Mouse (Mus musculus): ENCODE data around the gene Mtch1.
"Not testable (repeated sequence)": the region's sequence is repeated elsewhere in the genome, so short reads cannot be mapped to it uniquely, and the experiment has no call there.

Mtch1 gene

GRCm38 (mm10) chr17:29361982-29362691 is 14.4 kb upstream of the Mtch1 start:
- no peak for DNase-seq (ENCODE audit: low spot score in 2 of 2)

GRCm38 (mm10) chr17:29360761-29361221 is 13.1 kb upstream of the Mtch1 start, which contains the start of gene Fgd2:
Gene Fgd2 (plus strand): TSS chr17:29360914.
- no peak for DNase-seq (ENCODE audit: low spot score in 2 of 2)

DNA sequence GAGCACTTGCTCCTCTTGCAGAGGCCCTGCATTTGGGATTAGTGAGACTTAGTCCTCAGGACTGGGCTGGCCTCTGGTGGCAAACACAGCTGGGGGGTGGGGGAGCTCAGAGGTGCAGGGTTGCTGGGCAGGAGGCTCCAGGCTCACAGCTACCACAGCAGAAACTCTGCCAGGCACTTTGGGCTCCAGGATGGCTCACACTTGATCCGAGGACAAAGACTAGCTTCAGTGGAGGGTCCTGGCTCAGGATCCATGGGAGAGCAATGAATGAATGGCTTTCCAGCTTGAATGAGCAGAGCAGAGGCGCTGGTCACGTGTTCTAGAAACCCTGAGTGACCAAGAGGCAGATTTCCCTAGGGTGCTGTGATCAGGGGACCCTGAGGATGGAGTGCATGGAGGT is 11.2 kb upstream of the Mtch1 start:
- no peak for DNase-seq (ENCODE audit: low spot score in 2 of 2)

- DNase-seq (ENCODE audit: low spot score in 2 of 2) = no peak
Observed at GRCm38 (mm10) chr17:29356882-29357281, 9.1 kb upstream of the Mtch1 start.

DNA sequence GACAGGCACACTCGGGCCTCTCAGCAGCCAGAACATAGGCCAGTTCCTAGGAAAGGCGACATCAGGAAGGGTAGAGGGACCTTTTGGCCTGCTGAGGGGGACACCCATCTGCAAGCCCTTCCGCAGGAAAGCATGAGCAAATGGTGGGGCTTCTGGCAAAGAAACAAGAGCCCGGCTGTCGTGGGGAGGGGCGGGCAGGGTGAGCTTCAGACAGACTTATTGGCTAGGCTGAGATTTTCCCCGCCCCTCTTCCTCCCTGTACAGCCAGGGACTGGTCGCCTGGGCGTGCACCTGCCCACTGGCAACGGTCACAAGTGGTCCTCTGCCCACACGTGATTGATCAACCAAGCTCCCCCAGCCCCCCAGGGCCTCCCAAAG is 8.7 kb upstream of the Mtch1 start:
- DNase-seq (ENCODE audit: low spot score in 2 of 2) = peak; percentile 59 to 77

DNA sequence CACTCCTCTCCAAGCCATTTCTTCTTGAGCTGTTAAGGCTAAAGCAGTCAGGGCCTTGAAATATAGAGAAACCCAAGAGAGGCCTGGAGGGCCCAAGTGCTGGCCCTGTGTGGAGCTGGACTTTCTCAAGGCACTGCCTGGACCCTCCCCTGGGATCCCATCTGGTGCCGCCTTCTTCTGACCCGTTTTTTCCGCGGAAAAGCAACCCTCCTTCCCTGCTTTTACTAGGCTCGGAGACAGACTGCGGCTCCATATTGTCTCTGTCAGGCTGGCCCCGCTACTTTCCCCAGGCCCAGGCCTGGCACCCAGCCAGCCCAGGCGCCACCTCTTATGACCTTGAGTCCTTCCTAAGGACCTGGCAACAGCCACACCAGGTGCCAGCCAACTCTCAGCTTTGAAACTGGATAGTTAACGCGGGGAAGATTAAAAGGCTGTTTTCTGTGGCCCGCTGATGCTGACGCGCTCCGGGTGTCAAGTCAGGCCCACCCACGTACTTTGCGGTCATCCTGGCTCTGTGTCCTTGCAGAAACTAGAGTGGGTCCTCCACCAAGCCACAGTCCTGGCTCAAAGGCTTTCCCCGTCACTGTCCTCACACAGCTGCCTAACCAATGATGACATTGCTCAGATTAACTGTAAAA is 8.2 kb upstream of the Mtch1 start:
- DNase-seq (ENCODE audit: low spot score in 2 of 2) = peak in 1 of 2 experiments; percentile 56

DNA sequence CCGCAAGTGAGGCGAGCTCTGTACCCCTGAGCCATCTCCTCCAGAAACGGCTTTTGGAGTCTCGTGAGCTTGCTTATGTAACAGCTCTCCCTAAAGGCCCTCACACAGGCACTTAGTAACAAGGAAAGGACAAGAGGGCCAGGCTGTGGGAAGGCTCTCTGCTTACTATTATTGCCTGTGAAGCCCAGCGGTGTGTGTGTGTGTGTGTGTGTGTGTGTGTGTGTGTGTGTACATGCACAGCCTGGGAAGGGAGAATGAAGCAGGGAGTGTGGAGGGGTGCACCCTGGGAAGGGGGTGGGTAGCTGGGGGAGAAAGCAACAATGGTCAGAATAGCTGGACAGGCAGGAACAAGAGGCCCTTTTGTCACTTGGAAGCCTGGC is 7.7 kb upstream of the Mtch1 start:
- no peak for DNase-seq (ENCODE audit: low spot score in 2 of 2)

GRCm38 (mm10) chr17:29351056-29351455 is 3.3 kb upstream of the Mtch1 start:
- not testable (repeated sequence) for DNase-seq (ENCODE audit: low spot score in 2 of 2)

DNA sequence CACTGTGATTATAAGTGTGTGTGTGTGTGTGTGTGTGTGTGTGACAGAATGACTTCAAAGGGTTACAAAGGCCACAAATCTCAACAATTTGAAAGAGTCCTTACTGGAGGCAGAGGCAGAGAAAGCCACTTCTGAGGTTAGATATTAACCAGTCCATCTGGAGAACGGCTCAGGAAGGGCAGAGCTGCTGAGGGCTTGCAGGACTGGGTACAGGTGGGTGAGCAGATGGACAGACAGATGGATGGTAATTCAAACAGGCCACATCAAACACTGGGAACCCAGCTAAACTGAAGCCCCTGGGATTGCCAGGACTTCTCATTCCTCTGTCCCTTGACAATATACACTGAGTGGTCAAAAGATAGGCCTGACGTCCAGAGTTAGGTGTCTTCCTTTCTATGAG is 1.3 kb upstream of the Mtch1 start:
- no peak for DNase-seq (ENCODE audit: low spot score in 2 of 2)

- DNase-seq (ENCODE audit: low spot score in 2 of 2) = peak; percentile 50 to 64
Observed at GRCm38 (mm10) chr17:29347126-29347644, 549 bp downstream of the Mtch1 start.

GRCm38 (mm10) chr17:29346496-29347125 is 1.1 kb downstream of the Mtch1 start:
- DNase-seq (ENCODE audit: low spot score in 2 of 2) = peak; percentile 61 to 67

GRCm38 (mm10) chr17:29345272-29345671 is 2.5 kb downstream of the Mtch1 start:
- DNase-seq (ENCODE audit: low spot score in 2 of 2) = no peak

- no peak for DNase-seq (ENCODE audit: low spot score in 2 of 2)
Observed at GRCm38 (mm10) chr17:29343241-29343640, 4.5 kb downstream of the Mtch1 start.

DNA sequence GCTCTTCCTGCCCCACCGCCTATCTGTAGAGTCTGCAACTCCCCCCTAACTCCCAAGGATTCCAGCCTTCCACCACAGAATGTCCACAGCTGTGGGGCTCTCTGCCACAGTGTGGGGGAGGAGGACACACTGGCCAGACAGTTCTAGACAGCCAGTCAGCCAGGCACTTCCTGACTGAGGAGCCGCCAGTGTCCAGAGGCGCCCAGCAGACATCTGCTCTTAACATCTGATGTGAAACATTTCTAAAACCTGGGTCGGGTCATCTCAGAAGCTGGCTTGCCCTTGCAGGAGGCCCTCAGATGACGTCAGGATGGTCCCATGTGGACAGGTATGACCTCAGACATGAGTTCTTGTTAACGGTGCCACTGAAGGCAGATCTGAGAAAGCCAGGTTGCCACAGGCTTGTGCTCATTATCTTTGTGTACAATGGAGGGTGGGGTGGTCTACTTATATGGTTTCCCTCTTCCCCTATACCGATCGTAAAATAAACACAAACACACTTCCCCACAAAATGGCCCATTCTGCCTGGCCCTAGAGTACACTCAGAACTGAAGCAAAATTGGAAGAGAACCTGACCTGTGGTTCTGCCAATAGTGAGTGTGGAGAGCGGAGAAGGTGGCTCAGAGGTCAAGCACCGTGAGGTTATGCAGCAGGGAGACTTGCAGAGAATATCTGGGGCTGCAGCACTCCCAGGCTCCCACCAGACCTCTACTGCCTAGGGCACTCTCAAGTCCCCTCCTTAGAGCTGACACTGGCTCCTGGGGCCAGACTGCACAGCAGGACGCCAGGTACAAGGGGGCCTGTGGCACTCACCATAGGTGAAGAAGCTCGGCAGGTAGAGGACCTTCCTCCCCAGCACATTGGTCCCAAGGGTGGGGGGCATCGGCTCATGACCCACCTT is 5.5 kb downstream of the Mtch1 start:
- DNase-seq (ENCODE audit: low spot score in 2 of 2) = no peak

- peak in 1 of 2 experiments; percentile 58 for DNase-seq (ENCODE audit: low spot score in 2 of 2)
Observed at GRCm38 (mm10) chr17:29341591-29342003, 6.1 kb downstream of the Mtch1 start.

DNA sequence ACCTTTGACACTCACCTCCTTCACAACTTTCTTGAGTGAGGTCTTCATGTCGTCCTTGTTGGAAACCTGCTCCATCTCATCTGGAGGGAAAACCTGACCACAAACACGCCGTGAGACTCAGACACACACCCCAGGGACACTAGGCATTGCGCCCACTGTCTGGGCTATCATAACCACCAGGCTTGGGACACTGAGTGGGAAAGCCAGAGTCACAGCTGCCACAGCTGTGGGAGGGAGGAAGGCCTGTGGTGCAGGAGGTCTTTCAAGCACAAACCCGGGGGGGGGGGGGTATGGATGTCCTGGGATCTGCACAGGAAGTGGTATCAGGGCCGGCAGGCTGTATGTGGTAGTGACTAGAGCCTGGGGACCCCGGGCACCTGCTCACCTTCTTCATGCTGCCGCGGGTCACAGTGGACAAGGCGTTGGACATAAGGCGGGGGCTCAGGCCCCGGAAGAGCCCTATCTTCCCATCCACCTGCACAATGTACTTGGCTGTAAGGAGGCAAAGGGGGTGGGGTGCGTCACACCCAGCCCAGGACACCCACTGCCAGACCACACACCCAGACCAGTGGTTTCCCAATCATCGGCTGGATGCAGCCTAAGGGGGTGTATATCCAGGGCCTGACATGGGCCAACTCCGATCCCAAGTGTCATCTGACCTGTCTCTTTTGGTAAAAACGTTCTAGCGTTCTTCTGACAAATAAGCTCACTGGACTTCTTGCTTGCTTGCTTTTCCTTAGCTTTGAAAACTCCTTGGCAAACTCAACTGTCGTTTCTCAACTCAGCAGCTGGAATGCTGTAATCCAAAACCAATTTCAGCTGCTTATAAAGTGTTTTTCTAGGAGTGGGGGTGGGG is 7.1 kb downstream of the Mtch1 start:
- DNase-seq (ENCODE audit: low spot score in 2 of 2) = no peak

- DNase-seq (ENCODE audit: low spot score in 2 of 2) = no peak
Observed at GRCm38 (mm10) chr17:29339170-29339768, 8.5 kb downstream of the Mtch1 start.

DNA sequence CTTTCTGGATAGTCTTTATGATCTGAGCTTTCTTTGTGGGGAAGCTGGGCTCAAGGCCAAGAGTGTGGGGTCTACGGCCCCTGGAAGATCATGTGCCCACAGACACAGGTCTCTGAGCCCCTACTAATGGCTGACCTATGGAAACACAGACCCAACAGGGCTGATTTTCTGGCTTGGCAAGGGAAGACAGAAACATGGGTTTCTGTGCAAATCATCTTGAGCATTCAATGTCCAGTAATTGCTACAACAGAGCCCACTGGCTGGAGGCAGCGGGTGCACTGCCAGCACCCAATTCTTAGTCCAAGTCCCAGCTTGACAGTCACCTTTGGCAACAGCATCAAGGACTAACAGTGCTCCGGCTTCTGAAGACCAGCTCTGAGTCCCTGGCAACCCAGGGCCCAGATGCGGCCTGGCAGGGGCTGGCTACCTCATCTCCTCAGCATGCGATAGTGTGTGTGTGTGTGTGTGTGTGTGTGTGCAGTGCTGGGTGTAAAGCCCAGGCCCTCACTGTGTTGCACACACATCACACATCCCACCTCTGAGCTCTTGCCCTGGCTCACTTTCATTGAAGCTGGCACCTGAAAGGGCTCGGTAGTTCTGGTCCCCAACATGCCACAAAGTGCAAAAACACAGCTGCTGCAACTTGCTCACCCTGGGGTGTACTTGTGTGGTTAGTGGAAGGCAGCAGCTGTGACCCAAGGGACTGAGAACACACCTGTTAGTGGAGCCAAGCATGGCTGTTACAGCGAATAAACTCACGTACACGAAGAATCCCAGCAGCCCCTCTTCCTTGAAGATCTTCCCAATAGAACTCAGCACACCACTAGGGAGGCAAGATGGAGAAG is 9.5 kb downstream of the Mtch1 start:
- peak in 1 of 2 experiments; percentile 65 for DNase-seq (ENCODE audit: low spot score in 2 of 2)

Measured in frontal cortex, postnatal 10 days (tissue).